Mouse (Mus musculus): Measurements from ENCODE around the gene Col4a2.

Col4a2 gene

GRCm38 (mm10) chr8:11373643-11374325 lies 61.2 kb downstream of the Col4a2 start:
- TF ChIP-seq GATA4 (IDR thresholded peaks at IDR 0.05; ENCODE audit: insufficient replicate concordance, low read length), result no peak

GRCm38 (mm10) chr8:11374326-11375076 lies 61.9 kb downstream of the Col4a2 start:
- TF ChIP-seq GATA4 (IDR thresholded peaks at IDR 0.05; ENCODE audit: insufficient replicate concordance, low read length), result no peak

DNA sequence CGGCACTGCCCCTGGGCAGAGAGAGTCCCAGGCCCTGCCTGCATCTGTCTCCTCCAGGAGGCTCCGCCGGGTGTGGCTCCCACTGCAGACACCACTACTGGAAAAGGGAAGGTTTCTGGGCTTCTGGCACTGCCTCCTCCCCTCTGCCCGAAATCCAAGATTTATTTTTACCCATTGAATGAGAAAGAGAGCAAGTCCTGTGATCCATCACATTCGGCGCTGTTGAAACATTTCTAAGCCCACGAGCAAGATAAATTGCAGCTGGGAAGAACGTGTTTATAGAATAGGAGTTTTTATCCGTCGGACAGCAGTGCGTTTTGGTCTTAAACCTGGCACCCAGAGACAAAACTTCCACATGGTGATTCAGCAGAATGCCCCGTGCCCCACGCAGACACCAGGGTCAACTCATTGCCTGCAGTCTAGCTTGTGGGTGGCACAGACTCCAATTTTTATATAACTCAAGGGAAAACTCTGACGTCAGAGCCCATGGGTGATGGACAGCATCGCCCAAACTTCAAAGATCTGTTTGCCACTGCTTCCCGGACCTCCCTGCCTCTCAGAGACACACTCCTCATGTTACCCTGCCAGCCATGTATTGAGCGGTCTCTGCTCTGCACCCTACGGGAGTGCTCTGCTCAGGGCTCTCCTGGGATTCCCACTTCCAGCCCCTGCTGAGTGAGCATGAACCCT lies 63.3 kb downstream of the Col4a2 start:
- no peak for TF ChIP-seq GATA4 (IDR thresholded peaks at IDR 0.05; ENCODE audit: insufficient replicate concordance, low read length)

- no peak for TF ChIP-seq GATA4 (IDR thresholded peaks at IDR 0.05; ENCODE audit: insufficient replicate concordance, low read length)
Observed at GRCm38 (mm10) chr8:11377391-11378210, 65.0 kb downstream of the Col4a2 start.

DNA sequence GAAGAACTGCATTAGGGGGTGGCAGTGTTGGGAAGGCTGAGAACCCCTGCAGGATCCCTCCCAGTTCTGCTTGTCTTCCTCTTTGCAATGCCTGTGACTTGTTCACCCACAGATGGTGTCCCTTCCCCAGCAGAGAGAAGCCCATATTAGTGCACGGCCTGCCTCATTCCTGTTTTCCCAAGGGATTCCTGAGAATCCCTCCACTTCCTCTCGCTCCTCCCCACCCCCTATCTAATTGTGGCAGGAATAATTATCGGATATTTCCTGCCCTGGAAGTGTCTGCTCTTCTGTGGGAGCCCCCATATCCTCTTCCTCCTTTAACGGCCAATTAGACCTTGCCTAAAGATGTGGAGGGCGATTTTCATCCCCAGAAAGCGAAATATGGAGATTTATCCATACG lies 67.0 kb downstream of the Col4a2 start:
- TF ChIP-seq GATA4 (IDR thresholded peaks at IDR 0.05; ENCODE audit: insufficient replicate concordance, low read length), result no peak

GRCm38 (mm10) chr8:11381544-11381943 lies 68.9 kb downstream of the Col4a2 start:
- no peak for TF ChIP-seq GATA4 (IDR thresholded peaks at IDR 0.05; ENCODE audit: insufficient replicate concordance, low read length)

DNA sequence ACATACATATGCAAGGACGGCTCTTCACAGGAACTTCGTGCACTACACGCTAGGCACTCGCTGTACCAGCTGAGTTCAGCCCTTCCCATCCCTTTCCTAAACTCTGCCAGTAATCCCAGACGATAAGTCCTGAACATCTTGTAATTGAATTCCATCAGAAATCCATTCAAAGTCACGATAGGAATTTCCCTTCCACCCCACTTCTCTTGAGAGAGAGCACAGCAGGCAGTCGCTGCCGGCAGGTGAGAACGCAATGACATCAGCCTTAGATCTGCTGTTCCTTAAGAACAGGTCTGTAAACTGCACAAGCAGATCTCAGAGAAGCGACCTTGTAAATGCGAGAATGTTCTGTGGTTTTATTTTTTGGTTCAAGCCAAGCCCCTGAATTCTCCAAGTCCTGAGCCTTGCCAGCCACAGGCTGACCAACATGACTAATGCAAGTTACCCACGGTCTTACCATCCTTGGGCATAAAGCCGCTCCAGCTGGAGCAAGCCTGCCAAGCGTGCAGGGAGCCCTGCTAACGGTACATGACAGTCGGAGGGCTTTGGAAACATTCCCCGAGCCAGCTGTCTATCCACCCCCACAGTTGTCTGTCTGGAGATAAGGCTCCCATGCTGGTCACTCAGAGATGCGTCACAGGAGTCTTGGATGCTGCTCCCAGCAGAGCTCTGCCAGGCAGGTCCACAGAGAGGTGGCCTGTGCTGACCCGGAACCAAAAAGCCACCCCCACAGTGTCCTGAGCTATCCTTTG lies 69.6 kb downstream of the Col4a2 start:
- no peak for TF ChIP-seq GATA4 (IDR thresholded peaks at IDR 0.05; ENCODE audit: insufficient replicate concordance, low read length)

DNA sequence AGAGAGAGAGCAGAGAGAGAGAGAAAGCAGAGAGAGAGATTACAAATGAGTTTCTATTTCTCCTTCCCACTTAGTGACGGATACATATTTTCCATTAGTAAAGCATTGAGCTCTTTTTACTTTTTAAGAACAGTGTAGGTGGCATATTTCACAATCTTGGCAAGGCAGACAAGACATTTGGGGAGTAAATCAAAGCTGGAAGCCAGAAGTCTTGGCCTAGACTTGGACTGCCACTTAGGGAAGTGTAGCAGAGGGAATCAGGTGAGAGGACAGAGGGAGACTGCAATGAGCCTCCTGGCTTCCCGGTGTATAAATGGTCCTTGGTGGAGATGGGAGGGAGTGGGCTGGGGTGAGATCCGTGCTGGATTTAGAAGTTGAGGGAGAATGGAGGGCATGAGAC lies 70.3 kb downstream of the Col4a2 start:
- TF ChIP-seq GATA4 (IDR thresholded peaks at IDR 0.05; ENCODE audit: insufficient replicate concordance, low read length), result no peak

DNA sequence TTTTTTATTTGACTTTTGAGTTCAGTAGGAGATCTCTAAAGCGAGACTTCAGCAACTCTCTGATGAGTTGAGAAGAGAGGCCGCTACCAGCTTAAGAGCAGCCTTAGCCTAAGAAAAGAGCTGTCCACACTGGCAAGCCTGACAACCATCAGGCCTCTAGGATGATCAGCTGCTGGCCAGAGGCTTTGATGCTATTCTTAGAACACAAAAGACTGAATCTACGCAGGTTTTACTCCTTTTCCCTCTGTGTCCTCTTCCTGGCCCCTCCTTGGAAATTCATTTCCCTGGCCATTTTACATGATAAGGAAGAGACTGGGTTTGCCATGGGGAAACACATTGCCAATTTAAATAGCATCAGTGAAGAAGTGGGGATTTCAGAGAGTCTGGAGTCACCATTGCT lies 70.8 kb downstream of the Col4a2 start:
- TF ChIP-seq GATA4 (IDR thresholded peaks at IDR 0.05; ENCODE audit: insufficient replicate concordance, low read length), result no peak

- TF ChIP-seq GATA4 (IDR thresholded peaks at IDR 0.05; ENCODE audit: insufficient replicate concordance, low read length), result no peak
Observed at GRCm38 (mm10) chr8:11384841-11385240, 72.2 kb downstream of the Col4a2 start.

- no peak for TF ChIP-seq GATA4 (IDR thresholded peaks at IDR 0.05; ENCODE audit: insufficient replicate concordance, low read length)
Observed at GRCm38 (mm10) chr8:11385272-11385905, 72.8 kb downstream of the Col4a2 start.

GRCm38 (mm10) chr8:11387282-11387681 lies 74.7 kb downstream of the Col4a2 start:
- no peak for TF ChIP-seq GATA4 (IDR thresholded peaks at IDR 0.05; ENCODE audit: insufficient replicate concordance, low read length)

- no peak for TF ChIP-seq GATA4 (IDR thresholded peaks at IDR 0.05; ENCODE audit: insufficient replicate concordance, low read length)
Observed at GRCm38 (mm10) chr8:11389275-11390050, 76.9 kb downstream of the Col4a2 start.

Measured in liver, adult (tissue).